Mouse (Mus musculus): ENCODE measurements around the gene Stap1.

DNA sequence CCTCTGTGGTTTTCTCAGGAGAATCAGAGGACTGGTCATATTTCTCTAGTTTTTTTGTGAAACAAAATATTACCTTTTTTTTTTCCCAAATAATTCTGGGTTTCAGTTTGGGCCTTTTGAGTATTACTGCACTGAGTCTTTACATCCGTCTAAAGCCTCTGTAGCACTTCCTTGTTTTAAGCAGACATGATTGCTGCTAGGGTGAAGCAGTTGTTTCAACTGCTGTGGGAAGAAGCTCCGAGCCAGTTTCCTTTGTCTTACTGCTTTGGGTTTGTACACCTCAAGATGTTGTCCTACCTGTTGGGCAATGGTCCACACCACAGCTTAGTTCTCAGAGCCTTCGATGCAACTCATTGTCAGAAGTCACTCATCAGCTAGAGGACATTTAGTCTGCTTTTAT, 29.1 kb downstream of the Stap1 start:
- TF ChIP-seq CTCF (IDR thresholded peaks at IDR 0.05; ENCODE audit: extremely low read depth, insufficient read depth, low read length) = no peak
- no peak for TF ChIP-seq POLR2A (IDR thresholded peaks at IDR 0.05; ENCODE audit: extremely low read depth, insufficient read depth, low read length)
